Mouse (Mus musculus) left cerebral cortex, postnatal 36 days (tissue): ENCODE measurements around the gene Urgcp. TPM values are rescaled to one million over a fixed set of nuclear protein-coding genes. Genes with fewer than 3 reads are reported as not detected.

Experiments used
- total RNA-seq, 2 experiments: library from RNA; stranded (reverse); gene quantifications; 2 replicates each; pipeline ENCODE4 v1.2.3; 2021

The Urgcp gene
- total RNA-seq, 2 experiments from 2014 or later = 65.6 to 75.2 TPM

Other genes starting within 250 kb of the Urgcp start
- gene Xbp1, start 241.7 kb downstream of the Urgcp start, total RNA-seq = 100 to 1,000 TPM in 1 of 2 experiments, 10 to 100 TPM in 1; 88.6 to 102 TPM
- 10 to 100 TPM; 11.2 to 14.6 TPM for gene Ccdc117, start 220.2 kb downstream of the Urgcp start, total RNA-seq
- gene Ankrd36, start 192.7 kb downstream of the Urgcp start, total RNA-seq = not detected
- 10 to 100 TPM; 64.7 to 71.7 TPM for gene Mrps24, start 46.7 kb downstream of the Urgcp start, total RNA-seq
- 10 to 100 TPM; 69.2 to 72.2 TPM for gene Dbnl, start 26.1 kb upstream of the Urgcp start, total RNA-seq
- gene Pgam2, start 41.4 kb upstream of the Urgcp start, total RNA-seq = 1 to 10 TPM; 6.0 to 6.6 TPM
- gene Polm, start 75.6 kb upstream of the Urgcp start, total RNA-seq = 10 to 100 TPM in 1 of 2 experiments, 1 to 10 TPM in 1; 8.9 to 13.7 TPM
- gene Aebp1, start 99.6 kb upstream of the Urgcp start, total RNA-seq = 10 to 100 TPM; 12.4 to 19.1 TPM
- 10 to 100 TPM; 18.0 to 19.2 TPM for gene Pold2, start 115.9 kb upstream of the Urgcp start, total RNA-seq
- not detected for gene Myl7, start 136.4 kb upstream of the Urgcp start, total RNA-seq
- gene Gck, start 187.7 kb upstream of the Urgcp start, total RNA-seq = 1 to 10 TPM; 1.6 to 2.2 TPM
- 10 to 100 TPM; 82.8 to 91.0 TPM for gene Ykt6, start 193.3 kb upstream of the Urgcp start, total RNA-seq